Mouse (Mus musculus) liver, embryonic 14.5 days (tissue): ENCODE data around the gene Elac2. TPM values are rescaled to one million over a fixed set of nuclear protein-coding genes. Genes with fewer than 3 reads are reported as not detected.

Experiments
- ATAC-seq: fragments of 200-750 bp; cut with Nextera tagmentation; 2 replicates; pipeline ENCODE4 v1.8.0; 2017; ENCODE audit warnings: moderate number of reproducible peaks, mild to moderate bottlenecking, moderate library complexity; ENCODE audit not compliant: insufficient read depth
- DNase-seq, 3 experiments: peaks; one replicate each; pipeline ENCODE4 v3.0.0-alpha.2; 2012 to 2013; ENCODE audit warnings: low read depth in 3 of 3, low spot score in 3 of 3
- H3K27ac ChIP-seq: fragments of 300-500 bp; sonication (generic); 2 replicates; pipeline ENCODE4 v1.5.1; 2014; ENCODE audit warnings: moderate library complexity, mild to moderate bottlenecking, control low read depth, inconsistent platforms
- H3K27me3 ChIP-seq: fragments of 300-500 bp; sonication (generic); 2 replicates; pipeline ENCODE4 v1.6.1; 2014; ENCODE audit warnings: mild to moderate bottlenecking, low read length, moderate library complexity; ENCODE audit not compliant: control insufficient read depth, insufficient read depth
- H3K36me3 ChIP-seq: fragments of 300-500 bp; sonication (generic); replicated peaks from 2 replicates; pipeline ENCODE4 v1.6.1; 2014; ENCODE audit warnings: low read depth; ENCODE audit not compliant: control insufficient read depth, insufficient read depth
- H3K4me1 ChIP-seq, 2 experiments: fragments of 200-500 bp in 1 of 2; fragments of 300-500 bp in 1 of 2; sonication (generic) in 1 of 2; replicated peaks; 2 replicates each; pipeline ENCODE4 v1.6.1; 2012 to 2014; ENCODE audit warnings: antibody characterized with exemption in 1 of 2, inconsistent platforms in 1 of 2, low read length in 1 of 2; ENCODE audit not compliant: control insufficient read depth in 2 of 2, insufficient read depth in 2 of 2
- H3K4me2 ChIP-seq: fragments of 300-500 bp; sonication (generic); 2 replicates; pipeline ENCODE4 v1.6.1; 2014; ENCODE audit warnings: low read depth, mild to moderate bottlenecking, control low read depth, moderate library complexity
- H3K4me3 ChIP-seq, 2 experiments: fragments of 200-500 bp in 1 of 2; fragments of 300-500 bp in 1 of 2; sonication (generic) in 1 of 2; 2 replicates each; pipeline ENCODE4 v1.5.1; 2012 to 2014; ENCODE audit warnings: low read depth in 2 of 2, low read length in 2 of 2, mild to moderate bottlenecking in 2 of 2, control low read depth in 1 of 2, inconsistent platforms in 1 of 2, moderate library complexity in 1 of 2; ENCODE audit not compliant: insufficient read depth in 1 of 2
- H3K9ac ChIP-seq: fragments of 300-500 bp; sonication (generic); replicated peaks from 2 replicates; pipeline ENCODE4 v1.6.1; 2014; ENCODE audit warnings: mild to moderate bottlenecking, control low read depth, moderate library complexity
- H3K9me3 ChIP-seq: fragments of 300-500 bp; sonication (generic); 2 replicates; pipeline ENCODE4 v1.6.1; 2016; ENCODE audit warnings: low read length, mixed read lengths; ENCODE audit not compliant: control insufficient read depth
- CTCF ChIP-seq: IDR thresholded peaks from 2 replicates; pipeline ENCODE4 v1.5.1; 2016; ENCODE audit warnings: antibody characterized with exemption, low read depth, control low read depth
- EP300 ChIP-seq: IDR thresholded peaks from 2 replicates; pipeline ENCODE4 v1.6.1; 2016; ENCODE audit warnings: antibody characterized with exemption, low read depth
- WGBS: fragments of 180-500 bp; shearing (Covaris S2); extraction: QIAGEN DNeasy Blood & Tissue Kit; methylation state at CpG from one replicate; pipeline ENCODE4 v1.1.7; 2014; ENCODE audit not compliant: insufficient replicate concordance; 5-methylcytosine and 5-hydroxymethylcytosine counted together
- polyA plus RNA-seq, 2 experiments: library from polyadenylated mRNA; depleted of rRNA in 1 of 2; stranded (reverse) in 1 of 2; unstranded in 1 of 2; fragments of >200 nt; fragmentation: Nextera tagmentation in 1 of 2; extraction: Ambion mirVana in 1 of 2; gene quantifications; 2 replicates each; pipeline versions ENCODE4 v1.2.1 to v1.2.3; 2012 to 2014

Elac2 gene
- polyA plus RNA-seq, 2 experiments: 12.1 to 13.0 TPM

DNA sequence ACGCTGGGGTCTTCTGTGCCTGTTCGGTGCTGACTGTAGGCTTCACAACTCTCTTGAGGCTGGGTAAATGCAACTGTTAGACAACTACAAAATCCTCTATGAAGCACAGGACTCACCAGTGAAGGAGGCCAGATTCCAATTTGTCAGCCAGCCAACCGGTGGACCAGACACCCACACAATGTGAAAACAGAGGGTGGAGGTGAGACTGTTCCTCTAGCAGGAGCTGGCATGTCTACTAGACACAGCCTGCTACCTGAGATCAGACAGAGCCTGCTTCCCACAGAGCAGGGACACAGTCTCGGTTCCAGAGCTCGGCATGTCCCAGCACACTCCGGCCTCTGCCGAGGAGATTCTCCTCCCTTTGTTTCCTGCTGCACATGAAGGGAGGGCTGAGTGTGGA is 70.3 kb downstream of the Elac2 start:
- no peak overlapping the region for H3K4me2 ChIP-seq
- H3K27ac ChIP-seq: no peak overlapping the region
- no peaks in the 10 kb centered on the region for H3K27me3 ChIP-seq
- TF ChIP-seq EP300 (no peak), CTCF (no peak)
- WGBS: 82% methylated on average over 7 of the region's 7 CpGs
- no peak overlapping the region for H3K9ac ChIP-seq
- DNase-seq (no peak), ATAC-seq (no peak)
- no peaks in the 10 kb centered on the region for H3K9me3 ChIP-seq
- no peak overlapping the region for H3K4me3 ChIP-seq
- H3K36me3 ChIP-seq: no peaks in the 10 kb centered on the region
- no peaks in the 10 kb centered on the region for H3K4me1 ChIP-seq

DNA sequence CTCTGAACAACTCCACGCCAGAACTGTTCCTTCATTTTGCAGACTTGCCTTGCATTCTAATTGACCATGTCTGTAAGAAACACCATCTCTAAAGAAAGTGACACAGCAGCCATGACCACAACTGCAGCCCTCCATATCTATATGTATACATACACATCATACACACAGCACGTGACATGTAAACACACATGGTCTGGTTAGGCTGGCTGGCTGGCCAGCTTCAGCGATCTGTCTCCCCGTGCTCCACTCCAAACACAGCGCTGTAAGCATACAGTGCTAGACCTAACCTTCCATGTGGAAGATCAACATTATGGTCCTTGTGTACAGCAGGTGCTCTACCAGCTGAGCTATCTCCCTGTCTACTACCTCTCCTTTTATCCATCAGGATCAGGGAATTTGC is 72.0 kb downstream of the Elac2 start:
- DNase-seq: no peak
- 77% methylated on average over 5 of the region's 5 CpGs for WGBS
- Histone ChIP-seq H3K4me1 (no peaks in the 10 kb centered on the region), H3K4me2 (no peak overlapping the region), H3K4me3 (no peak overlapping the region), H3K36me3 (no peaks in the 10 kb centered on the region), H3K9me3 (no peaks in the 10 kb centered on the region), H3K27me3 (no peaks in the 10 kb centered on the region), H3K9ac (no peak overlapping the region), H3K27ac (no peak overlapping the region)
- TF ChIP-seq EP300: no peak
- TF ChIP-seq CTCF: no peak
- ATAC-seq: no peak

Other genes with a start within 250 kb of the Elac2 start
- not detected in 2 replicates for gene 1700086D15Rik, start 180.9 kb downstream of the Elac2 start, polyA plus RNA-seq (2012; rRNA removed)
- gene 1700086D15Rik, start 180.9 kb downstream of the Elac2 start, polyA plus RNA-seq (2014; fragmentation: Nextera tagmentation; extraction: Ambion mirVana): not detected in 2 replicates
- gene Arhgap44, start 183.9 kb downstream of the Elac2 start, polyA plus RNA-seq (2012; rRNA removed): 0.44 and 0.51 TPM in 2 replicates
- 0.55 and 0.59 TPM in 2 replicates for gene Arhgap44, start 183.9 kb downstream of the Elac2 start, polyA plus RNA-seq (2014; fragmentation: Nextera tagmentation; extraction: Ambion mirVana)